Mouse (Mus musculus) liver, adult 2 months (tissue): ENCODE results near the gene Brix1.
"Not testable (repeated sequence)": the region's sequence is repeated elsewhere in the genome, so short reads cannot be mapped to it uniquely, and the experiment has no call there.

Experiments
- CTCF ChIP-seq: fragments of 200-500 bp; IDR thresholded peaks from 2 replicates; pipeline ENCODE4 v1.5.1; 2011; ENCODE audit warnings: low read depth, low read length, control low read depth
- POLR2A ChIP-seq: fragments of 200-500 bp; IDR thresholded peaks from 2 replicates; pipeline ENCODE4 v1.6.1; 2011; ENCODE audit warnings: low read length, control low read depth; ENCODE audit not compliant: insufficient read depth; ENCODE audit errors: extremely low read depth

- not testable (repeated sequence) for TF ChIP-seq CTCF, POLR2A
Observed at GRCm38 (mm10) chr15:10533361-10533760, 47.6 kb upstream of the Brix1 start.
